Mouse (Mus musculus) kidney, postnatal 0 days (tissue): ENCODE measurements at regions not wholly inside any gene's neighbourhood (a gene's known extent, or its start where the extent isn't known, plus 50 kb on each side); places are given as distances from the start of the nearest gene placed in this dataset.

Source experiments
- ATAC-seq: fragments of 200-750 bp; cut with Nextera tagmentation; replicated peaks from 2 replicates; pipeline ENCODE4 v1.8.0; 2017; ENCODE audit warnings: low read depth, moderate number of reproducible peaks, moderate TSS enrichment, moderate library complexity; ENCODE audit not compliant: low FRiP score
- DNase-seq: peaks from one replicate; pipeline ENCODE4 v3.0.0-alpha.2; 2016; ENCODE audit warnings: low spot score
- H3K27ac ChIP-seq: fragments of 300-500 bp; sonication (generic); 2 replicates; pipeline ENCODE4 v1.5.1; 2014; ENCODE audit warnings: mild to moderate bottlenecking
- H3K27me3 ChIP-seq: fragments of 300-500 bp; sonication (generic); 2 replicates; pipeline ENCODE4 v1.6.1; 2014; ENCODE audit warnings: low read length, mixed read lengths; ENCODE audit not compliant: insufficient read depth
- H3K36me3 ChIP-seq: fragments of 300-500 bp; sonication (generic); 2 replicates; pipeline ENCODE4 v1.6.1; 2014; ENCODE audit warnings: low read length, mixed read lengths; ENCODE audit not compliant: insufficient read depth
- H3K4me1 ChIP-seq: fragments of 300-500 bp; sonication (generic); replicated peaks from 2 replicates; pipeline ENCODE4 v1.6.1; 2014; ENCODE audit warnings: antibody characterized with exemption, low read length, mixed read lengths; ENCODE audit not compliant: insufficient read depth
- H3K4me2 ChIP-seq: fragments of 300-500 bp; sonication (generic); 2 replicates; pipeline ENCODE4 v1.6.1; 2014; ENCODE audit warnings: mild to moderate bottlenecking, low read length, moderate library complexity, mixed read lengths
- H3K4me3 ChIP-seq: fragments of 300-500 bp; sonication (generic); replicated peaks from 2 replicates; pipeline ENCODE4 v1.5.1; 2014; ENCODE audit warnings: low read depth, low read length
- H3K9ac ChIP-seq: fragments of 300-500 bp; sonication (generic); 2 replicates; pipeline ENCODE4 v1.6.1; 2014; ENCODE audit warnings: low read depth, low read length
- H3K9me3 ChIP-seq: fragments of 300-500 bp; sonication (generic); replicated peaks from 2 replicates; pipeline ENCODE4 v1.6.1; 2016; ENCODE audit warnings: low read length, inconsistent platforms, mixed read lengths
- CTCF ChIP-seq: IDR thresholded peaks from 2 replicates; pipeline ENCODE4 v1.5.1; 2016; ENCODE audit warnings: antibody characterized with exemption, low read depth, mild to moderate bottlenecking, moderate library complexity
- WGBS: fragments of 180-500 bp; shearing (Covaris S2); extraction: QIAGEN DNeasy Blood & Tissue Kit; methylation state at CpG from one replicate; pipeline ENCODE4 v1.1.7; 2014; 5-methylcytosine and 5-hydroxymethylcytosine counted together

- Histone ChIP-seq H3K36me3 (no peaks in the 10 kb centered on the region), H3K4me2 (no peak overlapping the region), H3K4me3 (no peak overlapping the region), H3K9me3 (no peaks in the 10 kb centered on the region), H3K9ac (no peak overlapping the region), H3K4me1 (no peaks in the 10 kb centered on the region), H3K27me3 (no peaks in the 10 kb centered on the region), H3K27ac (no peak overlapping the region)
- no peak for ATAC-seq
- 60% methylated on average over 5 of the region's 5 CpGs for WGBS
- no peak for TF ChIP-seq CTCF
- no peak for DNase-seq
These were observed 78.0 kb downstream of the Aptx start for GRCm38 (mm10) chr4:40625024-40625423.

- 53% methylated on average over 6 of the region's 6 CpGs for WGBS
- H3K27ac ChIP-seq = no peak overlapping the region
- TF ChIP-seq CTCF = no peak
- H3K36me3 ChIP-seq = no peaks in the 10 kb centered on the region
- H3K4me2 ChIP-seq = no peak overlapping the region
- H3K27me3 ChIP-seq = no peaks in the 10 kb centered on the region
- H3K9ac ChIP-seq = no peak overlapping the region
- ATAC-seq = no peak
- DNase-seq = peak; percentile 10
- H3K4me1 ChIP-seq = no peaks in the 10 kb centered on the region
- no peak overlapping the region for H3K4me3 ChIP-seq
- no peaks in the 10 kb centered on the region for H3K9me3 ChIP-seq
These were observed 77.1 kb downstream of the Aptx start for GRCm38 (mm10) chr4:40625911-40626310.
